Mouse (Mus musculus) activated CD4-positive, CD25-positive, alpha-beta regulatory T cell, adult 4 months (primary cell): ENCODE data around the gene Ahnak. TPM values are rescaled to one million over a fixed set of nuclear protein-coding genes. Genes with fewer than 3 reads are reported as not detected.
"Not testable (repeated sequence)": the region's sequence is repeated elsewhere in the genome, so short reads cannot be mapped to it uniquely, and the experiment has no call there.

Source experiments
- ATAC-seq: one replicate; pipeline ENCODE4 v1.8.0; 2017
- polyA plus RNA-seq, 2 experiments: library from polyadenylated mRNA; unstranded; fragments of 100-300 nt; shearing (Covaris generic); gene quantifications; one replicate each; pipeline ENCODE4 v1.2.1; 2017

The Ahnak gene
- polyA plus RNA-seq, 2 experiments from 2014 or later: 47.2 to 60.1 TPM

GRCm38 (mm10) chr19:9067292-9067691 is 78.2 kb downstream of the Ahnak start:
- peak; percentile 38 for ATAC-seq

GRCm38 (mm10) chr19:9069687-9070307 is 80.7 kb downstream of the Ahnak start:
- ATAC-seq: no peak

DNA sequence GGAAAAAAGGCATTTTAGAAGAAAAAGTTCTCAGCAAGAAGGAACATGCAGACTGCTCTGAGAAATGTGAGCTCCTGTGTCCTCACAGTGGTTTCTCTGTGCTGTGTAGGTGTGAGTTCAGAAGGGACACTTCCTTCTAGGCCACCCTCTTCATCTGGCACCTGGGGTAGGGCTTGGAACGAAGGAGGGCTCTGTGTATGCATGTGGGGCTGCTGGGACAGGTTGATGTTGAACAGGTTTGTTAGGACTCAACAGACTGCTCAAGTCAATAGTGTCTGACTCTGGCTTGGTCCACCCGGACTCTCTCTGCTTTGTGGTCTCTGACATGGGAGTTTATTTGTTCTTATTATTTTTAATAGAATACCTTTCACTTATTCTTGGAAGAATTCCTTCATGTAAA is 81.2 kb downstream of the Ahnak start:
- ATAC-seq: no peak

- ATAC-seq: no peak
Measured at GRCm38 (mm10) chr19:9071456-9072156, 82.5 kb downstream of the Ahnak start.

GRCm38 (mm10) chr19:9072157-9072530 is 83.1 kb downstream of the Ahnak start:
- no peak for ATAC-seq

- ATAC-seq: no peak
Measured at GRCm38 (mm10) chr19:9073776-9074411, 84.8 kb downstream of the Ahnak start.

DNA sequence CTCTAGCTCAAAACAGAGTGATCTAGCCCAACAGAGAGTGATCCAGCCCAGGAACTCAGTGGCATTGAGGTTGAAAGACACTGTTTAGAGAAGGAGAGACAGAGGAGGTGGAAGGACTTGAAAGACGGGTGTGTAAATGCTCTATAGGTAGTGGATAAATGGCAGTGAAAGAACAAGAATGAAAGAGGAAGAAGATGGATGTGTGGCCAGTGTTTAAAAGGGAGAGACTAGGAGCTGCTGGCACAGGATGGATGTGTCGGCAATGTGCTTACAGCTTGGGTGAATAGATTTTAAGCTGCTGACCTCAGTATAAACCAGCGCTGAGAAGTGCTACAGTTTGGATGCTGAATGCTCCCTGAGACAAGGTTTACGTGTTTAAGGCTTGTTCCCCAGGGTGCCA is 85.3 kb downstream of the Ahnak start:
- no peak for ATAC-seq

- ATAC-seq: no peak
Measured at GRCm38 (mm10) chr19:9075558-9075957, 86.5 kb downstream of the Ahnak start.

DNA sequence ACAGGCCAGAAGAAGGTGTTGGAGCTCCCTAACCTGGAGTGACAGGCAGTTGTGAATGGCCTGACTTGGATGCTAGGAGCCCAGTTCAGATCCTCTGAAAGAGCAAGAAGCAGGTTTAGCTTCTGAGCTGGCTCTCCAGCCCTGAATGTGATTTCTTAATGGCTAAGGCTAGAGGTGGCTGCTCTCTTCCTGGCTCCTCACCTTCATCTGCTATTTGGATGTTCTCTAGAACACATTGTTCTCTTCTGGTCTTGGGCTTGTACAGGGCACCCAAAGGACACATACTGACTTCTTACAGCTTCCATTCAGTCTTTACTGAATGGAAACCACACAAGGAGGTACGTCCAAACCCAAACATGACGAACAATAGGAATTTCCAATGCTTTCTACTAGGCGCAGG is 87.0 kb downstream of the Ahnak start:
- no peak for ATAC-seq

- no peak for ATAC-seq
Measured at GRCm38 (mm10) chr19:9076982-9077660, 88.0 kb downstream of the Ahnak start.

- no peak for ATAC-seq
Measured at GRCm38 (mm10) chr19:9079916-9080315, 90.8 kb downstream of the Ahnak start.

DNA sequence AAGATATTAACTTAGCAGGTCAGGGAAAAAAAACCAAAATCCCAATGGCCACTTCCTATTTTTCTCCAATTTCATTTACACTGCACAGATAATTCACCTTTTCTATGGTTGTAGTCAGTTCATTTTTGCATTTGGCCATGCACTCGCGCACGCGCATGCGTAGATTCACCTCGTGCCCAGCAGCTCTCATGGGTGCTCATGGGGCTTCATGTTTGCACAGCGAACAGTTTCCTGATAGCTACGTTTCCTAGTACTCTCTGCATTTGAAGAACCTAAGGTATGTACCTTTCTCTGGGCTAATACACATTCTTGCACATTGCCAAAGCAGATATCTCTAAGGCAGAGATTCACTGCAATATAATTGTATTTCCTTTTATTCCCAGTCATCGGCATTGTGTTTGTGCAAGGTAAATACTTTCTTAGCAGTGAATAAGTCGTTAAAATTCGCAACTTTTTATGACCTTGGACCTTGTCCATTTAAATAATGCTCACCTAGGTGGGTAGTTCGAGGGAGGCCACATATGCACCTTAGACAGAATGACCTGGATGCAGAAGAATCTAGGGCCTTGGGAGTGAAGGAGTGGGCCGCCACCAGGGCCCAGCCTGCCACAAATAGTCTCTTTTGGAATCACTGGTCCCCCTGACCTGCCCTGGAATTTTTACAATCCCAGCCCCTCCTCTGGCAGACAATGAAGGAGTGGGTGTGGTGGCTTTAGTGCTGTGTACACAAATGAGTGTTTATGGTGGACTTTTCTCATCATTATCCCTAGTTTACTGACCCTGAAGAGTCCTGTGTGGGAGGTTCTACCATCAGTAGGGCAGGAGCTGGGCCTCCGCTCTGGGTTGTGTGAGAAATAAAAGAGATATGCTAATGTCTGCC is 92.5 kb downstream of the Ahnak start:
- no peak for ATAC-seq

DNA sequence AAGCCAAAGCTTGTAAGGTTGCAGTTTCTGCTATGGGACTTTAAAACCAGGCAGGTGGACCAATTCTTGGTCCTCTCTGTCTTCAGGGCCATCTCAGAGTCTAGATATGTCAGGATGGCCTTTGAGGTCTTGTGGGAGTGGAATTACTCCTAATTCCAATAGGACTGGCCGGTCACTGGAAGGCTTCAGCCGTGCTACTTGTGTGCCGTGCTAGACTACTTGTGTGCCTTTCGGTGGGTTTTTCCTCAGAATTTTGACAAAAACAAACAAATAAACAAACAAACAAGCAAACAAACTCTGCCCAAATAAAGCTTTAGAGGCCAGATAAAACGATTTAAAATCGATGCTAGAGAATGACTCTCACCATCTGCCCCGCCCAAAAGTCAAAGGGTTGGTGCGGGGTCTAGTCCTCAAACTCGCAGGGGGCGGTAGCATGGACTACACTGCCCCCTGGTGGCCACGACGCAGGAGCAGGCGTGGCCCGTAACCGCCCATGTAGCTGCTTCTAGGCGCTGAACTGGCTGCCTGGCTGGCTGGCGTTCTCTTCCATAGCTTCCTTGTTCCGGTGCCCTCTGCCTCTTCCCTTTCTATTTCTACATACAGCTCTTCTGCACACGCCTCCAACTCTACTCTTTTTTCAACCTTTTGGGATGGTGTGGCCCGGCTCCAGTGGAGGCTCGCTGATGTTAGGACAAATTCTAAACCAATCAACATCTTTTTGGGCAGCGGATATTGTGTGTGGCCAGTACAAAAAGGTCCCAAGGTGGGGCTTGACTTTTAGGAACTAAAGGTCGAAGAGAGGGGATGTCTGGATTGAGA is 93.3 kb downstream of the Ahnak start:
- ATAC-seq: peak; percentile 85

DNA sequence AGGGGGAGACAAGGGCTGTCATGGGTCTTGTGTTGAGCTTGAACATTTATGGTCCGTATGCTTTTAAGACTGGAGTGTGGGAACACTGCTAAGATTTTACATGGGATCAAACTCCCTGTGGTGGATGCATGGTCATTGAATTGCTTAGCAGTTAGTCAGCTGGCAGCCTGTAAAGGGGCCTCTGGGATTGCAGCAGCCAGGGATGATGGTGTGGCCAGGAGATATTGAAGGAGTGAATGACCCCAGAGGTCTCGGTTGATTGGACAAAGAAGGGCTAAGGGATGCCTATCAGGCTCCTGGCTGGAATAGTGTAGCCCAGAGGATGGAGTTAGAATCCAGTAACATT is 93.9 kb downstream of the Ahnak start:
- no peak for ATAC-seq

- not testable (repeated sequence) for ATAC-seq
Measured at GRCm38 (mm10) chr19:9083892-9084291, 94.8 kb downstream of the Ahnak start.

DNA sequence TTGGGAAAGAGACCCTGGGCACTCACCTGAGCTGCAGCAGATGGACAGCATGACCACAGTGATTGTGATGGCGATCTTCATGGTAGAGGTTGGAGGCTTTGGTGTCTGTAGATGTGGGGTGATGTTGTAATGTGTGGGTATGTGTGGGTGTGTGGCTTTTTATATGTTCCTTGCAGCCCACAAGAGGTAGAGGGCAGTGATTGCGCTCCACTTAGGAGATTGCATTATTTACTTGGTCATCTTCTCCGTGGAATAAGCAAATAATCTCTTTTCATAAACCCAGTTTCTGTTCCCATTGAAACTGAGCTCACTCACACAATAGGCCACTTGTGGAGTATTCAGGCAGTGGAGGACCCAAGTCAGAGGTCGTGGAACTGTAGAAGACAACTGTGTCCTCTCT is 98.7 kb downstream of the Ahnak start, which contains the start of gene Scgb1a1:
Gene Scgb1a1, minus strand, starts transcription at position 138 of the 400 bp plus-strand sequence.
- no peak for ATAC-seq

DNA sequence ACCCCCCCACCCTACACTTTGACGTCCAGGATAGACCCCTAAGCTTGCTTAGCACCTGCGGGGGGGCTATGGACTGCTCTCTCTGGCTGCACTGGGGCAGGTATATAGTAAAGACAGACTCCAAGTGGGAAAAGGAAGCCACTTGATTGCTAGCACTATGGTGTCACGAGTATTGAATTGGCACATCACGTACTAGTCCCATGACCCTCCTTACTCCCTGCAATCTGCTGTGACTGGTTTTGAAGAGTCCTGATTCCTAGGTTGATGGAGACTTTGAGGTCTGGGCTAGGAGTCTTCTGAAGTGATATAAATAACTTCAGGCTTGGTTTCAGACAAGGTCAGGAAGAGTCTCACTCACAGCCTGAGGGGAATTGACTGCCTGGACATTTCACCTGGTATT is 101.1 kb downstream of the Ahnak start:
- ATAC-seq: no peak

DNA sequence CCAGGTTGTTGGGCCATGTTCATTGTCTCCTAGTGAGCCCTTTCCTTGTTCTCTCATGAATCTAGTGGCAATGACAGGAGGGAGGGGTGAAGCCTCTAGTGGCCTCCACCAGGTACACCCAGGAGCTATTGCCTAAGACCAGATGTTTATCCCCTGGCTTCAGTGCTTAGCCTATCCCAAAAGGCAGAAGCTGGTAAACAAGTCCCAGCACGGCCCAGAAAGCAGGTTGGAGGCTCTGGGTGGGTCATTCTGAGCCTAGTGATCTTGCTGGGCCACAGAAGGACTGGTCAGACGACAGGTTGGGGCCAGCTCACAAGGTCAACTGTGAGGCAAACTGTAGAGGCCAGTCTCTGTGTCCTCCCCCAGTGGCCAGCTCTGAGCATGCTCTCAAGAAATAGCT is 101.6 kb downstream of the Ahnak start:
- no peak for ATAC-seq

DNA sequence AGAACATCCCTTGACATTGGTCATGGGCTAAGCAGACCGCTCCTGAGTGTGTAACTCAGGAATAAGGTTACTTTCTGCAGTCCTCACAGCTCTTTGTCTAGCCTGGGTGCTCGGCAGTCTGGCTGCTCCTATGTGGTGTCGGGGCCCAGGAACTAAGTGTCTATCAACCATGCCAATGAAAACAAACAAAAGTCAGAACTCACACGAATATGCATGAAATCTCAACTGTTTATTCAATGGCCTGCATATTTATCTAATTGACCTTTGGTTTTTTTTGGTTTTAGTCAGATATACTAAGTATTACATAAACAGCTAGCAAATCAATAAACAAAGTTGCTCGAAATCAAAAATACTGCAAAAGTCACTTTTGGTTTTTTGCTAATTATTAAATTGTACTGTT is 106.0 kb downstream of the Ahnak start:
- no peak for ATAC-seq

DNA sequence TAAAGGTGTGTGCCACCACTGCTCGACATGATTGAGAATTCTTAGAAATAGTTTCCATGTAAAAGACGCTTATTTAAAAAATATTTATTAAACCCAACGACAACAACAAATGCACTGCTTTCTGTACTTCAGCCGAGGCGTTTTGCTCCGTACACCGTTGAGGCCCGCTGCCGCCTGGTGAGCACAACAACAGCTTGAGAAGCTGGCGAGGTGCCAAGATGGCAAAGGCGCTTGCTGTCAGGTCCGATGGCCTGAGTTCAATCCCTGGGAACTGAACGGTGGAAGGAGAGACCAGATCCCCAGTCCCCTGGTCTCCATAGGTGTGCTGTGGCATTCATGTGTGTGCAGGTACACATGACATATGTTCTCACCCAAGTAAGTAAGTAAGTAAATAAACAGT is 108.4 kb downstream of the Ahnak start:
- no peak for ATAC-seq

- ATAC-seq: no peak
Measured at GRCm38 (mm10) chr19:9099751-9100150, 110.7 kb downstream of the Ahnak start.
